Mouse (Mus musculus): Measurements from ENCODE around the gene Syn2. TPM values are rescaled to one million over a fixed set of nuclear protein-coding genes. Genes with fewer than 3 reads are reported as not detected.
A peak's percentile ranks its signal among the peaks of the same experiment; 100 is the strongest.

Syn2 gene
- polyA plus RNA-seq, 1 experiment, result 11.9 TPM

GRCm38 (mm10) chr6:115122181-115122580 lies 12.5 kb upstream of the Syn2 start:
- H3K36me3 ChIP-seq (ENCODE audit: control insufficient read depth, insufficient read depth, low read length), result no peaks in the 10 kb centered on the region
- 88% methylated on average over 4 of the region's 4 CpGs for WGBS
- no peak for TF ChIP-seq CTCF (conservative IDR thresholded peaks at IDR 0.05; ENCODE audit: insufficient read depth, insufficient read length, low read depth, low read length)
- no peaks in the 10 kb centered on the region for H3K27me3 ChIP-seq (replicated peaks; ENCODE audit: control insufficient read depth, insufficient read depth, low read length)
- H3K27ac ChIP-seq (ENCODE audit: insufficient read depth, low read depth, low read length), result no peak overlapping the region
- H3K4me1 ChIP-seq (ENCODE audit: control insufficient read depth, insufficient read depth, low read length), result no peaks in the 10 kb centered on the region
- DNase-seq, result no peak
- no peak overlapping the region for H3K4me3 ChIP-seq (ENCODE audit: insufficient read depth, low read depth, low read length)

GRCm38 (mm10) chr6:115123262-115124201 lies 11.2 kb upstream of the Syn2 start:
- TF ChIP-seq POLR2A (IDR thresholded peaks at IDR 0.05; ENCODE audit: low read depth, low read length) (no peak), CTCF (conservative IDR thresholded peaks at IDR 0.05; ENCODE audit: insufficient read depth, insufficient read length, low read depth, low read length) (no peak)
- DNase-seq, result peak; percentile 2
- Histone ChIP-seq H3K36me3 (ENCODE audit: control insufficient read depth, insufficient read depth, low read length) (no peaks in the 10 kb centered on the region), H3K27ac (ENCODE audit: insufficient read depth, low read depth, low read length) (no peak overlapping the region), H3K4me3 (ENCODE audit: insufficient read depth, low read depth, low read length) (peak overlapping the region; percentile 6; the same call in 1 of the 2 replicates), H3K27me3 (replicated peaks; ENCODE audit: control insufficient read depth, insufficient read depth, low read length) (no peaks in the 10 kb centered on the region; the same call in 1 of the 2 replicates), H3K4me1 (ENCODE audit: control insufficient read depth, insufficient read depth, low read length) (no peaks in the 10 kb centered on the region)
- WGBS, result 23% methylated on average over 10 of the region's 10 CpGs

- TF ChIP-seq POLR2A (IDR thresholded peaks at IDR 0.05; ENCODE audit: low read depth, low read length) (no peak), CTCF (conservative IDR thresholded peaks at IDR 0.05; ENCODE audit: insufficient read depth, insufficient read length, low read depth, low read length) (no peak)
- no peak overlapping the region for H3K4me3 ChIP-seq (ENCODE audit: insufficient read depth, low read depth, low read length)
- WGBS, result 70% methylated on average over 2 of the region's 2 CpGs
- H3K4me1 ChIP-seq (ENCODE audit: control insufficient read depth, insufficient read depth, low read length), result no peaks in the 10 kb centered on the region
- DNase-seq, result no peak
- no peaks in the 10 kb centered on the region for H3K36me3 ChIP-seq (ENCODE audit: control insufficient read depth, insufficient read depth, low read length)
- H3K27me3 ChIP-seq (replicated peaks; ENCODE audit: control insufficient read depth, insufficient read depth, low read length), result no peaks in the 10 kb centered on the region; the same call in 1 of the 2 replicates
- H3K27ac ChIP-seq (ENCODE audit: insufficient read depth, low read depth, low read length), result no peak overlapping the region
Measured at GRCm38 (mm10) chr6:115124675-115125357, 9.9 kb upstream of the Syn2 start.

GRCm38 (mm10) chr6:115125358-115125720 lies 9.4 kb upstream of the Syn2 start:
- 69% methylated on average over 1 of the region's 1 CpGs for WGBS

GRCm38 (mm10) chr6:115126232-115126785 lies 8.4 kb upstream of the Syn2 start:
- DNase-seq, result no peak
- 45% methylated on average over 2 of the region's 2 CpGs for WGBS
- Histone ChIP-seq H3K27me3 (replicated peaks; ENCODE audit: control insufficient read depth, insufficient read depth, low read length) (no peaks in the 10 kb centered on the region; the same call in 1 of the 2 replicates), H3K4me3 (ENCODE audit: insufficient read depth, low read depth, low read length) (no peak overlapping the region), H3K27ac (ENCODE audit: insufficient read depth, low read depth, low read length) (no peak overlapping the region), H3K36me3 (ENCODE audit: control insufficient read depth, insufficient read depth, low read length) (no peaks in the 10 kb centered on the region), H3K4me1 (ENCODE audit: control insufficient read depth, insufficient read depth, low read length) (no peaks in the 10 kb centered on the region)
- TF ChIP-seq CTCF (conservative IDR thresholded peaks at IDR 0.05; ENCODE audit: insufficient read depth, insufficient read length, low read depth, low read length) (no peak), POLR2A (IDR thresholded peaks at IDR 0.05; ENCODE audit: low read depth, low read length) (no peak)

More at GRCm38 (mm10) chr6:115125358-115125720, 9.4 kb upstream of the Syn2 start:
- no peak overlapping the region for H3K27ac ChIP-seq (ENCODE audit: insufficient read depth, low read depth, low read length)
- no peak overlapping the region for H3K4me3 ChIP-seq (ENCODE audit: insufficient read depth, low read depth, low read length)
- no peaks in the 10 kb centered on the region for H3K4me1 ChIP-seq (ENCODE audit: control insufficient read depth, insufficient read depth, low read length)
- no peaks in the 10 kb centered on the region; the same call in 1 of the 2 replicates for H3K27me3 ChIP-seq (replicated peaks; ENCODE audit: control insufficient read depth, insufficient read depth, low read length)
- TF ChIP-seq CTCF (conservative IDR thresholded peaks at IDR 0.05; ENCODE audit: insufficient read depth, insufficient read length, low read depth, low read length) (no peak), POLR2A (IDR thresholded peaks at IDR 0.05; ENCODE audit: low read depth, low read length) (no peak)
- no peak for DNase-seq
- H3K36me3 ChIP-seq (ENCODE audit: control insufficient read depth, insufficient read depth, low read length), result no peaks in the 10 kb centered on the region

- Histone ChIP-seq H3K4me1 (ENCODE audit: control insufficient read depth, insufficient read depth, low read length) (no peaks in the 10 kb centered on the region), H3K4me3 (ENCODE audit: insufficient read depth, low read depth, low read length) (no peak overlapping the region), H3K27me3 (replicated peaks; ENCODE audit: control insufficient read depth, insufficient read depth, low read length) (no peaks in the 10 kb centered on the region; the same call in 1 of the 2 replicates), H3K36me3 (ENCODE audit: control insufficient read depth, insufficient read depth, low read length) (no peaks in the 10 kb centered on the region), H3K27ac (ENCODE audit: insufficient read depth, low read depth, low read length) (no peak overlapping the region)
- WGBS, result 62% methylated on average over 3 of the region's 3 CpGs
- TF ChIP-seq POLR2A (IDR thresholded peaks at IDR 0.05; ENCODE audit: low read depth, low read length) (no peak), CTCF (conservative IDR thresholded peaks at IDR 0.05; ENCODE audit: insufficient read depth, insufficient read length, low read depth, low read length) (no peak)
- DNase-seq, result no peak
Measured at GRCm38 (mm10) chr6:115126851-115127250, 7.9 kb upstream of the Syn2 start.
